ENCODE assay signal across 8 mouse cellular contexts in genomic region chr1:131199976-131200375, GRCm38 (mm10). TPM values are rescaled to one million over a fixed set of nuclear protein-coding genes. Genes with fewer than 3 reads are reported as not detected.
DNase-seq lines count a peak whose midpoint lies in the region; ATAC-seq and TF ChIP-seq lines count a peak whose summit lies in the region.

No protein-coding gene starts in this region.

- H3K4me1 ChIP-seq in limb, embryonic 14.5 days (ENCODE audit: control insufficient read depth, insufficient read depth, low read length), result peaks cover 24% of the 10 kb centered on the region
- H3K4me1 ChIP-seq in hindbrain, embryonic 14.5 days (replicated peaks; ENCODE audit: control insufficient read depth, insufficient read depth, low read length), result no peaks in the 10 kb centered on the region
- H3K4me1 ChIP-seq in hindbrain, embryonic 13.5 days (replicated peaks), result no peaks in the 10 kb centered on the region

- no peak overlapping the region for H3K9ac ChIP-seq in limb, embryonic 14.5 days (ENCODE audit: low read depth, low read length, severe bottlenecking)
- no peak overlapping the region for H3K9ac ChIP-seq in hindbrain, embryonic 14.5 days
- H3K9ac ChIP-seq in hindbrain, embryonic 13.5 days, result no peak overlapping the region

- no peaks in the 10 kb centered on the region for H3K9me3 ChIP-seq in limb, embryonic 14.5 days (ENCODE audit: control insufficient read depth, low read length)
- no peaks in the 10 kb centered on the region for H3K9me3 ChIP-seq in hindbrain, embryonic 14.5 days (ENCODE audit: control insufficient read depth, low read length)
- H3K9me3 ChIP-seq in hindbrain, embryonic 13.5 days, result no peaks in the 10 kb centered on the region

- peak in 1 of 2 experiments; percentile 21 for DNase-seq in layer of hippocampus, adult 2 months (ENCODE audit: low spot score in 2 of 2)
- no peak for DNase-seq in layer of hippocampus, postnatal 25 days (ENCODE audit: extremely low spot score in 1 of 2, low spot score in 1 of 2)
- peak; percentile 29 for DNase-seq in R1 (ENCODE audit: low read depth, low spot score)
- DNase-seq in heart, adult 8-10 months (ENCODE audit: low spot score), result peak; percentile 48
- DNase-seq in limb, embryonic 14.5 days (ENCODE audit: low spot score), result peak; percentile 20
- no peak for DNase-seq in hindbrain, embryonic 14.5 days (ENCODE audit: low spot score)

- TF ChIP-seq POLR2A in limb, embryonic 14.5 days (IDR thresholded peaks at IDR 0.05; ENCODE audit: borderline replicate concordance, extremely low read depth, insufficient read depth, insufficient read length), result no peak

- peak overlapping the region; percentile 39; the same call in 1 of the 2 replicates for H3K27ac ChIP-seq in layer of hippocampus, adult 2 months
- no peak overlapping the region for H3K27ac ChIP-seq in limb, embryonic 14.5 days (replicated peaks; ENCODE audit: low read depth, low read length)
- H3K27ac ChIP-seq in hindbrain, embryonic 14.5 days, result no peak overlapping the region
- H3K27ac ChIP-seq in hindbrain, embryonic 13.5 days, result no peak overlapping the region

- WGBS in limb, embryonic 14.5 days, result 64% methylated on average over 12 of the region's 12 CpGs
- WGBS in hindbrain, embryonic 14.5 days, result 58% methylated on average over 12 of the region's 12 CpGs
- WGBS in hindbrain, embryonic 13.5 days, result 69% methylated on average over 12 of the region's 12 CpGs

- no peaks in the 10 kb centered on the region for H3K27me3 ChIP-seq in limb, embryonic 14.5 days (ENCODE audit: control insufficient read depth, insufficient read depth, low read length)
- no peaks in the 10 kb centered on the region for H3K27me3 ChIP-seq in hindbrain, embryonic 14.5 days (ENCODE audit: control insufficient read depth, insufficient read depth, low read length)
- 0 out of 2 replicates have a peak, but pooled peaks cover 3% of the 10 kb centered on the region for H3K27me3 ChIP-seq in hindbrain, embryonic 13.5 days

- TF ChIP-seq CTCF in layer of hippocampus, adult 2 months (conservative IDR thresholded peaks at IDR 0.05), result peak; percentile 44

- H3K4me2 ChIP-seq in limb, embryonic 14.5 days (replicated peaks; ENCODE audit: low read depth, low read length, severe bottlenecking), result no peak overlapping the region
- no peak overlapping the region for H3K4me2 ChIP-seq in hindbrain, embryonic 14.5 days (replicated peaks)
- no peak overlapping the region for H3K4me2 ChIP-seq in hindbrain, embryonic 13.5 days

- H3K36me3 ChIP-seq in limb, embryonic 14.5 days (ENCODE audit: control insufficient read depth, insufficient read depth, low read length), result no peaks in the 10 kb centered on the region
- H3K36me3 ChIP-seq in hindbrain, embryonic 14.5 days (replicated peaks; ENCODE audit: control insufficient read depth, insufficient read depth), result no peaks in the 10 kb centered on the region
- no peaks in the 10 kb centered on the region for H3K36me3 ChIP-seq in hindbrain, embryonic 13.5 days

- no peak overlapping the region; the same call in 1 of the 2 replicates for H3K4me3 ChIP-seq in layer of hippocampus, adult 2 months
- H3K4me3 ChIP-seq in limb, embryonic 14.5 days (replicated peaks; ENCODE audit: low read length), result no peak overlapping the region
- no peak overlapping the region for H3K4me3 ChIP-seq in hindbrain, embryonic 14.5 days (replicated peaks; ENCODE audit: low read length)
- H3K4me3 ChIP-seq in hindbrain, embryonic 13.5 days, result no peak overlapping the region

- ATAC-seq in limb, embryonic 14.5 days (ENCODE audit: low FRiP score, low read depth), result no peak
- peak; percentile 88 for ATAC-seq in monocyte, adult 5-6 weeks (replicated peaks; ENCODE audit: insufficient number of reproducible peaks, low FRiP score, low TSS enrichment, poor library complexity, severe bottlenecking)
- no peak for ATAC-seq in hindbrain, embryonic 14.5 days (ENCODE audit: low FRiP score)
- no peak for ATAC-seq in hindbrain, embryonic 13.5 days (ENCODE audit: low FRiP score)

RNA-seq across cellular contexts. Expression of gene Rassf5, which starts 45.1 kb away (rescaled TPM):
- 10 to 100 TPM; 17.2 to 18.4 TPM for total RNA-seq in layer of hippocampus, adult 2 months (2021)
- 10 to 100 TPM; 18.8 to 21.4 TPM for total RNA-seq in layer of hippocampus, postnatal 25 days (2021)
- 1 to 10 TPM; 1.4 to 2.6 (median 1.5) TPM for total RNA-seq in heart, adult 8-10 months (2022)
- polyA plus RNA-seq in limb, embryonic 14.5 days (2012; rRNA removed), result 3.2 and 3.8 TPM in 2 replicates
- 3.1 and 3.2 TPM in 2 replicates for polyA plus RNA-seq in limb, embryonic 14.5 days (2014; fragmentation: Nextera tagmentation; extraction: Ambion mirVana)
- 231 to 259 TPM (median 238 TPM) in 3 replicates for total RNA-seq in monocyte, adult 5-6 weeks (2017)
- polyA plus RNA-seq in hindbrain, embryonic 14.5 days (2014; fragmentation: Nextera tagmentation; extraction: Ambion mirVana), result 4.0 and 5.0 TPM in 2 replicates
- 2.6 TPM in 2 replicates for polyA plus RNA-seq in hindbrain, embryonic 13.5 days (2015; fragmentation: Nextera tagmentation; extraction: Ambion mirVana)

RNA-seq across cellular contexts. Expression of gene Eif2d, which starts 47.0 kb away (rescaled TPM):
- 10 to 100 TPM; 41.2 to 48.6 TPM for total RNA-seq in layer of hippocampus, adult 2 months (2021)
- 10 to 100 TPM; 37.6 to 39.4 TPM for total RNA-seq in layer of hippocampus, postnatal 25 days (2021)
- 10 to 100 TPM; 34.1 to 41.0 (median 37.0) TPM for total RNA-seq in heart, adult 8-10 months (2022)
- 59.8 and 60.7 TPM in 2 replicates for polyA plus RNA-seq in limb, embryonic 14.5 days (2012; rRNA removed)
- 61.9 and 64.8 TPM in 2 replicates for polyA plus RNA-seq in limb, embryonic 14.5 days (2014; fragmentation: Nextera tagmentation; extraction: Ambion mirVana)
- 4.0 to 11.8 TPM (median 9.0 TPM) in 3 replicates for total RNA-seq in monocyte, adult 5-6 weeks (2017)
- polyA plus RNA-seq in hindbrain, embryonic 14.5 days (2014; fragmentation: Nextera tagmentation; extraction: Ambion mirVana), result 50.3 TPM in 2 replicates
- 52.7 and 52.8 TPM in 2 replicates for polyA plus RNA-seq in hindbrain, embryonic 13.5 days (2015; fragmentation: Nextera tagmentation; extraction: Ambion mirVana)

Comparison
In these comparisons a context has a peak if more than half of its experiments do, and no peak if none do; other contexts are left out.
1. DNase-seq: peak in R1 (single experiment), heart, adult 8-10 months (single experiment) and limb, embryonic 14.5 days (single experiment); none in layer of hippocampus, postnatal 25 days (0 of 2) and hindbrain, embryonic 14.5 days (single experiment).
2. RNA of gene Rassf5, which starts 45.1 kb away (total RNA-seq): 231 to 259 TPM in monocyte, adult 5-6 weeks; 18.8 to 21.4 TPM in layer of hippocampus, postnatal 25 days, 17.2 to 18.4 TPM in layer of hippocampus, adult 2 months and 1.4 to 2.6 TPM in heart, adult 8-10 months; every median in the first group is over 10 times any median in the second.